Mouse (Mus musculus): Measurements from ENCODE around the gene Kcnh4.
A peak's percentile ranks its signal among the peaks of the same experiment; 100 is the strongest.
"Not testable (repeated sequence)": the region's sequence is repeated elsewhere in the genome, so short reads cannot be mapped to it uniquely, and the experiment has no call there.

Kcnh4 gene

GRCm38 (mm10) chr11:100759611-100760233, at the start of gene Kcnh4:
Kcnh4 (minus strand) TSS chr11:100759942.
- peak; percentile 28 for DNase-seq (ENCODE audit: low read depth, low spot score)

GRCm38 (mm10) chr11:100806380-100807305, 46.9 kb upstream of the Kcnh4 start:
- no peak for DNase-seq (ENCODE audit: low read depth, low spot score)

GRCm38 (mm10) chr11:100805535-100805934, 45.8 kb upstream of the Kcnh4 start:
- no peak for DNase-seq (ENCODE audit: low read depth, low spot score)

GRCm38 (mm10) chr11:100804409-100804808, 44.7 kb upstream of the Kcnh4 start:
- DNase-seq (ENCODE audit: low read depth, low spot score), result no peak

GRCm38 (mm10) chr11:100799426-100799825, 39.7 kb upstream of the Kcnh4 start:
- no peak for DNase-seq (ENCODE audit: low read depth, low spot score)

- no peak for DNase-seq (ENCODE audit: low read depth, low spot score)
Observed at GRCm38 (mm10) chr11:100796585-100796984, 36.8 kb upstream of the Kcnh4 start.

GRCm38 (mm10) chr11:100795386-100795785, 35.6 kb upstream of the Kcnh4 start:
- DNase-seq (ENCODE audit: low read depth, low spot score), result no peak

- no peak for DNase-seq (ENCODE audit: low read depth, low spot score)
Observed at GRCm38 (mm10) chr11:100791457-100792049, 31.8 kb upstream of the Kcnh4 start.

GRCm38 (mm10) chr11:100790644-100791043, 30.9 kb upstream of the Kcnh4 start:
- DNase-seq (ENCODE audit: low read depth, low spot score), result not testable (repeated sequence)

GRCm38 (mm10) chr11:100789702-100790101, 30.0 kb upstream of the Kcnh4 start:
- no peak for DNase-seq (ENCODE audit: low read depth, low spot score)

GRCm38 (mm10) chr11:100785774-100786173, 26.0 kb upstream of the Kcnh4 start:
- no peak for DNase-seq (ENCODE audit: low read depth, low spot score)

GRCm38 (mm10) chr11:100784286-100784685, 24.5 kb upstream of the Kcnh4 start:
- no peak for DNase-seq (ENCODE audit: low read depth, low spot score)

- no peak for DNase-seq (ENCODE audit: low read depth, low spot score)
Observed at GRCm38 (mm10) chr11:100782568-100782967, 22.8 kb upstream of the Kcnh4 start.

- no peak for DNase-seq (ENCODE audit: low read depth, low spot score)
Observed at GRCm38 (mm10) chr11:100781763-100782475, 22.2 kb upstream of the Kcnh4 start.

- no peak for DNase-seq (ENCODE audit: low read depth, low spot score)
Observed at GRCm38 (mm10) chr11:100780247-100780646, 20.5 kb upstream of the Kcnh4 start.

- no peak for DNase-seq (ENCODE audit: low read depth, low spot score)
Observed at GRCm38 (mm10) chr11:100778069-100778468, 18.3 kb upstream of the Kcnh4 start.

GRCm38 (mm10) chr11:100775921-100776320, 16.2 kb upstream of the Kcnh4 start:
- no peak for DNase-seq (ENCODE audit: low read depth, low spot score)

- no peak for DNase-seq (ENCODE audit: low read depth, low spot score)
Observed at GRCm38 (mm10) chr11:100774261-100774660, 14.5 kb upstream of the Kcnh4 start.

- DNase-seq (ENCODE audit: low read depth, low spot score), result peak; percentile 43
Observed at GRCm38 (mm10) chr11:100770646-100771408, 11.1 kb upstream of the Kcnh4 start, which contains the start of gene Ghdc. Ghdc (minus strand) TSS chr11:100770957.

GRCm38 (mm10) chr11:100769980-100770379, 10.2 kb upstream of the Kcnh4 start:
- no peak for DNase-seq (ENCODE audit: low read depth, low spot score)

- no peak for DNase-seq (ENCODE audit: low read depth, low spot score)
Observed at GRCm38 (mm10) chr11:100767871-100768270, 8.1 kb upstream of the Kcnh4 start.
